Mouse (Mus musculus) forebrain, postnatal 0 days (tissue): Measurements from ENCODE around the gene Nog. TPM values are rescaled to one million over a fixed set of nuclear protein-coding genes. Genes with fewer than 3 reads are reported as not detected.

Experiments used
- ATAC-seq: fragments of 200-750 bp; cut with Nextera tagmentation; 2 replicates; pipeline ENCODE4 v1.8.0; 2017; ENCODE audit warnings: mild to moderate bottlenecking, moderate library complexity
- DNase-seq: peaks from one replicate; pipeline ENCODE4 v3.0.0-alpha.2; 2015
- H3K27ac ChIP-seq: fragments of 300-500 bp; sonication (generic); 2 replicates; pipeline ENCODE4 v1.5.1; 2014; ENCODE audit warnings: low read depth, mild to moderate bottlenecking, antibody characterized with exemption, low read length, moderate library complexity, mixed read lengths
- H3K27me3 ChIP-seq: fragments of 300-500 bp; sonication (generic); 2 replicates; pipeline ENCODE4 v1.6.1; 2014; ENCODE audit warnings: mild to moderate bottlenecking, low read length, mixed read lengths; ENCODE audit not compliant: insufficient read depth
- H3K36me3 ChIP-seq: fragments of 300-500 bp; sonication (generic); 2 replicates; pipeline ENCODE4 v1.6.1; 2014; ENCODE audit warnings: mild to moderate bottlenecking, moderate library complexity; ENCODE audit not compliant: insufficient read depth
- H3K4me1 ChIP-seq: fragments of 300-500 bp; sonication (generic); 2 replicates; pipeline ENCODE4 v1.6.1; 2014; ENCODE audit warnings: antibody characterized with exemption; ENCODE audit not compliant: insufficient read depth
- H3K4me2 ChIP-seq: fragments of 300-500 bp; sonication (generic); 2 replicates; pipeline ENCODE4 v1.6.1; 2014; ENCODE audit warnings: low read depth, mild to moderate bottlenecking, moderate library complexity
- H3K4me3 ChIP-seq: fragments of 300-500 bp; sonication (generic); 2 replicates; pipeline ENCODE4 v1.5.1; 2014; ENCODE audit warnings: low read depth, low read length, mixed read lengths
- H3K9ac ChIP-seq: fragments of 300-500 bp; sonication (generic); 2 replicates; pipeline ENCODE4 v1.6.1; 2014; ENCODE audit warnings: mild to moderate bottlenecking
- H3K9me3 ChIP-seq: fragments of 300-500 bp; sonication (generic); 2 replicates; pipeline ENCODE4 v1.6.1; 2016; ENCODE audit warnings: low read length
- CTCF ChIP-seq: sonication (generic); IDR thresholded peaks from 2 replicates; pipeline ENCODE4 v1.5.1; 2016; ENCODE audit warnings: antibody characterized with exemption, control low read depth, low read depth
- WGBS: fragments of 180-500 bp; shearing (Covaris S2); extraction: QIAGEN DNeasy Blood & Tissue Kit; methylation state at CpG from one replicate; pipeline ENCODE4 v1.1.7; 2014; 5-methylcytosine and 5-hydroxymethylcytosine counted together
- polyA plus RNA-seq: library from polyadenylated mRNA; unstranded; fragments of >200 nt; fragmentation: Nextera tagmentation; extraction: Ambion mirVana; gene quantifications from 2 replicates; pipeline ENCODE4 v1.2.1, GENCODE M21; 2015
- total RNA-seq: library from RNA; depleted of rRNA; stranded (reverse); fragments of >200 nt; gene quantifications from 2 replicates; pipeline ENCODE4 v1.2.3, GENCODE M21; 2014; rRNA removed

Gene Nog
- total and polyA plus RNA-seq, 2 experiments from 2014 or later, result 5.2 to 13.3 TPM

DNA sequence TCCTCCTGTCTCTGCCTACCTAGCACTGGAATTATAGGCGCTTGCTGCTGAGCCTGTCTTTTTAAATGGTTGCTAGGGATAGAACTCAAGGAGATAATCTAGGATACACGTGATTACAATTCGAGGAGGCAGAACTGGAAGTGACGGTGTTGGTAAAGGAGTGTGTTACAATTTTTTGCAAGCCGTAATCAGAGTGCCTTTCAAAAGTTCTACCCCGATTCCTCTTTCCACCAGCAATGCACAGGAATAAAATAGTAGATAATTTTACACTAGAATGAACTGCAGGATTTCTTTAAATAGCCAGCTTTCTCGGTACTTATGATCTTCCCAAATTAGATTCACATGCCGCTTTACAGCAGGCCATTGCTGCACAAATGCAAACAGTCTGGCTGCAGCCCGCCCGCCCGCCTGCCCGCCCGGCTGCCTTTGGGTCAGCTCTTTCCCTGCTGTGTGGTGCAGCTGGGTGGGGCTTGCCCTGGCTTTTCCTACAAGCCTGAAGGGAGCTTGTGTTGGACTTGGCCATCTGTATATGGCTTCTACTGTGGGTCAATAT, 32.2 kb downstream of the Nog start:
- H3K9ac ChIP-seq, result no peak overlapping the region
- no peaks in the 10 kb centered on the region for H3K36me3 ChIP-seq
- no peaks in the 10 kb centered on the region for H3K4me1 ChIP-seq
- H3K4me2 ChIP-seq, result no peak overlapping the region
- no peak for ATAC-seq
- 76% methylated on average over 13 of the region's 13 CpGs for WGBS
- H3K9me3 ChIP-seq, result no peaks in the 10 kb centered on the region
- TF ChIP-seq CTCF, result no peak
- H3K27ac ChIP-seq, result no peak overlapping the region
- no peaks in the 10 kb centered on the region for H3K27me3 ChIP-seq
- DNase-seq, result no peak
- H3K4me3 ChIP-seq, result no peak overlapping the region

DNA sequence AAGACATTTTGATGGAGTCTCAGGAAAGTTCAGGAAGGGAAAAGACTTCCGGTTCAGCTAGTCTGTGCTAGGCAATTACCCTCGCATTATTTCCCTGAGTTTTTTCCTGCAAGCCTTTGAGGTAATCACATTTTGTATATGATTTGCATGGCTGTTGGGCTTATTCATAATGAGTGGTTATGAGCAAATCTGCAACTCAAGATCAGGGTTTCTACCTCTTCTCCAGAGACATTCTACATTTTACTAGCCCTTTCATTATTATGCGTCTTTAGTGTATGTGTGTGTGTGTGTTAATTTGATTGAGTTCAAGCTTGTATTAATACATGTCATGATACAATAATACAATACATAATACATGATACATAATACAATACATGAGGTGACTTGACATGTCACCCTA, 34.6 kb downstream of the Nog start:
- Histone ChIP-seq H3K36me3 (no peaks in the 10 kb centered on the region), H3K27ac (no peak overlapping the region), H3K9ac (no peak overlapping the region), H3K9me3 (no peaks in the 10 kb centered on the region), H3K4me1 (no peaks in the 10 kb centered on the region), H3K4me3 (no peak overlapping the region), H3K4me2 (no peak overlapping the region), H3K27me3 (no peaks in the 10 kb centered on the region)
- ATAC-seq (no peak), DNase-seq (no peak)
- TF ChIP-seq CTCF, result no peak
- WGBS, result 97% methylated on average over 3 of the region's 3 CpGs

DNA sequence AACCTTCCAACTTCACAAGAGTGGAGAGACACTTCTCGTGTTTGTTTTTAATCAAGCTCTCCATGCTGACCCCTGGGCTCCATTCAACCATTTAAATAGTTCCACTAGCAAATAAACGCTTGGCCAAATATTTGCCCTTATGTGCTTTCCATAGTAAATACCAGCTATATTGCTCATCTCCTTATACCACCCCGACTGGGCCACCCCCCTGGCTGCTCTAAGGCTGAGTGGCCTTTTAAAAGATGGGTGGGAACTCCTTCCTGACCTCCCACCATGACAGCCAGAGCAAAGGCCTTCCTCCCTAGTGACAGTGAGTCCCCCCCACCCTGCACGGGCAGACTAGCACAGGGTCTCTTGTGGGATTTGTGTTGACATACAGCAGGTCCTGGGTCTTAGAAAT, 37.1 kb downstream of the Nog start:
- ATAC-seq (no peak), DNase-seq (no peak)
- no peaks in the 10 kb centered on the region for H3K9me3 ChIP-seq
- H3K4me3 ChIP-seq, result no peak overlapping the region
- 70% methylated on average over 4 of the region's 4 CpGs for WGBS
- H3K4me1 ChIP-seq, result no peaks in the 10 kb centered on the region
- no peaks in the 10 kb centered on the region for H3K27me3 ChIP-seq
- H3K4me2 ChIP-seq, result no peak overlapping the region
- H3K9ac ChIP-seq, result no peak overlapping the region
- H3K27ac ChIP-seq, result no peak overlapping the region
- no peaks in the 10 kb centered on the region for H3K36me3 ChIP-seq
- no peak for TF ChIP-seq CTCF

DNA sequence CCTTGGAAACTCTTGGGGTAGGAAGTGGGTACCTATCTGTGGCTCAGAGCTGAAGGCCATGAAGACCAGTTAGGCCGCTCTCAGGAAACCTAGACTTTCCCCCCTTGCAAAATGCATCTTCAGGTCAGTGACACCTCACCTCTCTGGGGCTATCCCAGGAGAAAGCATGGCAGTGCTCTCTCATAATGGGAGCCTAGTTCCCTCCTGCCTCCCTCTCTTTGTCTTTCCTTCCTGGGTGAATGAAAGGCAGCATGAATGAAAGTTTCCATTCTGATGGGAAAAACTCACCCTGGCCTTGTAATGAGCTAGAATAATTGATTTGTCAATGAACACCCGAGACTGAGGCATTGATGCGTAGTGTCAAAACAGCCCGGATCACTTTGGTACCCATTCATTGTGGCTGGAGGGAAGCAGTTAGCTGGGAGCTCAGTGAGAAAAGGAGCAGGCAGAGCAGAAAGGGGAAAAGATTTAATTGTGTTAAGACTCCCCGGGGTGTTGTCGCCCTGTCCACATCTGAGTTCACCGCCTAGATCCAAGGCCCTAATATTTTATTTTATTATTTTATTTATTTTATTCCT, 42.7 kb downstream of the Nog start:
- 17% methylated on average over 7 of the region's 7 CpGs for WGBS
- ATAC-seq (peak; percentile 27; the same call in 1 of the 2 replicates), DNase-seq (no peak)
- Histone ChIP-seq H3K4me1 (no peaks in the 10 kb centered on the region), H3K27me3 (no peaks in the 10 kb centered on the region), H3K4me3 (no peak overlapping the region), H3K27ac (no peak overlapping the region), H3K36me3 (no peaks in the 10 kb centered on the region), H3K9me3 (no peaks in the 10 kb centered on the region), H3K4me2 (no peak overlapping the region), H3K9ac (no peak overlapping the region)
- TF ChIP-seq CTCF, result no peak

DNA sequence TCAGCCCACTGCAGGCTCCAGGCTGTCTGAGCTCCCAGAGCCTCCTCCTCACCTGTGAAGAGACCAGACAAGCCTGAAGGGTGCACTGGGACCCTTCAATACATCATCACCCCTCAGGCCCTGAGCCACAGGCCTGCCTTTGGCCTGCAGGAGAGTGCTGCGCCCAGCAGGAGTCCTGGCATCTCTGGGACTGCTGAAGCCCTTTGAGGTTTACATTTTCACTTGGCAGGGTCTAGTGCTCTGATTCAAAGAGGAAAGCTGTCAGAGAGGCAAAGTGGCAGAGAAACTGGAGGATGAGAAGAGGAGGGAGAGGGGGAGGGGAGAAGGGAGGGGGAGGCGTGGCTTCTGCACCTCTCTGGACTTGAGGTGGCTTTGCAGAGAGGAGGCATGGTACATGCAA, 44.2 kb downstream of the Nog start:
- ATAC-seq (no peak; the same call in 1 of the 2 replicates), DNase-seq (no peak)
- Histone ChIP-seq H3K36me3 (no peaks in the 10 kb centered on the region), H3K4me1 (no peaks in the 10 kb centered on the region), H3K9me3 (no peaks in the 10 kb centered on the region), H3K4me3 (no peak overlapping the region), H3K27me3 (no peaks in the 10 kb centered on the region), H3K9ac (no peak overlapping the region), H3K27ac (no peak overlapping the region), H3K4me2 (no peak overlapping the region)
- TF ChIP-seq CTCF, result no peak
- WGBS, result 9% methylated on average over 2 of the region's 2 CpGs

DNA sequence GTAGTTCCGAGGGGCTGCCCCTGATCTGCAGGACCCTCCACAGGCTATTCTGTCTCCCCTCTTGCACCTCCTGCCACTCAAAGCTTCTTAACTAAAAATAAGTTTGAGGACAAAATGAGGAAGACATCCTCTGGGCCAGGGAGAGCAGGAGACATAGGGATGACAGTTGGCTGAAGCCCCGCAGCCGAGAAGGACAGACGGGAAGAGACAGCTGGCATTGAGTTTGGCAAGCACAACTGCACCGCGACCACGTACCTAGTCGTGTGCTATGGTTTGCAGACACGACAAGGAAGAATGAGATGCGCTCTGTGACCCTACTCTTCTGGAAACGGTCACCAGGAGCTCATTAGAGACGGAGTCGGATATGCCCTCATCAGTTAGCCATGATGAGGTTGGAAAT, 48.2 kb downstream of the Nog start:
- H3K9ac ChIP-seq, result no peak overlapping the region
- H3K27ac ChIP-seq, result no peak overlapping the region
- no peak for DNase-seq
- no peak for ATAC-seq
- H3K27me3 ChIP-seq, result no peaks in the 10 kb centered on the region
- H3K4me2 ChIP-seq, result no peak overlapping the region
- no peak overlapping the region for H3K4me3 ChIP-seq
- WGBS, result 66% methylated on average over 13 of the region's 13 CpGs
- TF ChIP-seq CTCF, result no peak
- no peaks in the 10 kb centered on the region for H3K36me3 ChIP-seq
- no peaks in the 10 kb centered on the region for H3K4me1 ChIP-seq
- no peaks in the 10 kb centered on the region for H3K9me3 ChIP-seq

Other genes with a start within 250 kb of the Nog start
- gene Dgke, start 235.5 kb downstream of the Nog start, total RNA-seq, result 30.5 and 37.8 TPM in 2 replicates
- gene Dgke, start 235.5 kb downstream of the Nog start, polyA plus RNA-seq, result 10.5 and 14.6 TPM in 2 replicates
- not detected in 2 replicates for gene Gm525, start 228.5 kb downstream of the Nog start, total RNA-seq
- 0.30 and 0.39 TPM in 2 replicates for gene Gm525, start 228.5 kb downstream of the Nog start, polyA plus RNA-seq